8 mouse cellular contexts compared by ENCODE assay signal in the genomic region with DNA sequence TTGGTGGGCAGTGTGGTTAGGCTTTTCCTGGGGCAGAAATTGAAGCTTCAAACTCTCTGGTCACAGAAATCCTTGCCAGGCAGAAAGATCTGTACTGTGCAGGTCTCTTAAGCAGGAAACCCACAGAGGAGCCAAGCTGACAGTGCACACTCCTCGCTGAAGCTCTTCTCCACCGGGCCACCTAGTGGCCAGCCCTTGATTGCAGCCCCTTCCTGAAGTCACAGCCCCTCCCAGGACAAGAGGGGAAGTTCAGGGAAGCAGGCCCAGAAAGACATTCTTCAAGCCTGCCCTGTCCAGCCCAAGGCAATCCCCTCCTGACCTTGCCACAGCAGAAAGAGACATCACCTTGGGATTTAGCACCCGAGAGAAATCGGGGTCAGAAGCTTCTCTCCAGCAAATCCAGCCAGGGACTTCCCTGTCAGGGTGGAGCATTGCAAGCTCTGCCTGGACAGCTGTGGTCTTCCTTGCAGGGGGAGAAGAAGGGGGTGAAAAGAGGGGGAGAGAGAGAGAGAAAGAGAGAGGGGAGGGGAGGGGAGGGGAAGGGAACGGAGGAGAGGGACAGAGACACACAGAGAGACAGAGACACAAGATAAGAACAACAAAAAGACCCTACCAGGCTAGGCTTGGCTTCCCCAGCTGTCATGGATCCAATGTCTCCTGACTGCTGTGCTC. TPM values are rescaled to one million over a fixed set of nuclear protein-coding genes. Genes with fewer than 3 reads are reported as not detected.
A peak's percentile ranks its signal among the peaks of the same experiment; 100 is the strongest.
DNase-seq lines count a peak whose midpoint lies in the region; ATAC-seq and TF ChIP-seq lines count a peak whose summit lies in the region.

No protein-coding gene starts in this region.

- no peak for ATAC-seq in hindbrain, embryonic 11.5 days (ENCODE audit: low FRiP score)
- no peak for ATAC-seq in hindbrain, embryonic 12.5 days (ENCODE audit: low FRiP score)
- ATAC-seq in midbrain, postnatal 0 days (ENCODE audit: low FRiP score): peak; percentile 38; the same call in 1 of the 2 replicates
- peak; percentile 35; the same call in 1 of the 2 replicates for ATAC-seq in stomach, embryonic 14.5 days (ENCODE audit: insufficient number of reproducible peaks, insufficient read depth, low FRiP score, low read depth)

- no peak overlapping the region for H3K4me3 ChIP-seq in hindbrain, embryonic 11.5 days (ENCODE audit: low read depth, low read length)
- H3K4me3 ChIP-seq in hindbrain, embryonic 12.5 days: no peak overlapping the region
- no peak overlapping the region for H3K4me3 ChIP-seq in limb, embryonic 10.5 days
- H3K4me3 ChIP-seq in midbrain, postnatal 0 days (ENCODE audit: low read depth, low read length): no peak overlapping the region
- H3K4me3 ChIP-seq in stomach, embryonic 14.5 days (ENCODE audit: low read depth, low read length): no peak overlapping the region

- H3K27me3 ChIP-seq in hindbrain, embryonic 11.5 days (ENCODE audit: control insufficient read depth, insufficient read depth, low read length): no peaks in the 10 kb centered on the region
- no peaks in the 10 kb centered on the region for H3K27me3 ChIP-seq in hindbrain, embryonic 12.5 days
- no peaks in the 10 kb centered on the region for H3K27me3 ChIP-seq in limb, embryonic 10.5 days (ENCODE audit: low read depth, poor library complexity, severe bottlenecking)
- H3K27me3 ChIP-seq in midbrain, postnatal 0 days (ENCODE audit: insufficient read depth, low read length): no peaks in the 10 kb centered on the region
- no peaks in the 10 kb centered on the region for H3K27me3 ChIP-seq in stomach, embryonic 14.5 days (ENCODE audit: control insufficient read depth, insufficient read depth, low read length)

- H3K27ac ChIP-seq in hindbrain, embryonic 11.5 days (ENCODE audit: low read depth, low read length): no peak overlapping the region
- H3K27ac ChIP-seq in hindbrain, embryonic 12.5 days: no peak overlapping the region
- H3K27ac ChIP-seq in limb, embryonic 10.5 days: no peak overlapping the region
- no peak overlapping the region for H3K27ac ChIP-seq in midbrain, postnatal 0 days (ENCODE audit: low read depth, low read length)
- H3K27ac ChIP-seq in stomach, embryonic 14.5 days (ENCODE audit: low read length): peak overlapping the region; percentile 44; the same call in 1 of the 2 replicates

- TF ChIP-seq CTCF in midbrain, postnatal 0 days (IDR thresholded peaks at IDR 0.05): peak; percentile 90

- DNase-seq in hindbrain, embryonic 11.5 days (ENCODE audit: low spot score): peak; percentile 78
- peak; percentile 80 to 86 for DNase-seq in cerebellum, postnatal 14 days
- DNase-seq in gastrocnemius, postnatal 36 days: peak; percentile 76
- peak; percentile 64 for DNase-seq in kidney, adult 18-20 months
- DNase-seq in limb, embryonic 10.5 days (ENCODE audit: low spot score): peak; percentile 73
- peak; percentile 75 for DNase-seq in midbrain, postnatal 0 days (ENCODE audit: low spot score)

- H3K4me1 ChIP-seq in hindbrain, embryonic 11.5 days (replicated peaks; ENCODE audit: control insufficient read depth, insufficient read depth, low read length): no peaks in the 10 kb centered on the region
- no peaks in the 10 kb centered on the region; the same call in 1 of the 2 replicates for H3K4me1 ChIP-seq in hindbrain, embryonic 12.5 days
- H3K4me1 ChIP-seq in limb, embryonic 10.5 days: no peaks in the 10 kb centered on the region
- H3K4me1 ChIP-seq in midbrain, postnatal 0 days (ENCODE audit: insufficient read depth, low read length): no peaks in the 10 kb centered on the region; the same call in 1 of the 2 replicates
- H3K4me1 ChIP-seq in stomach, embryonic 14.5 days (ENCODE audit: control insufficient read depth, insufficient read depth, low read length): peaks cover 7% of the 10 kb centered on the region; the same call in 1 of the 2 replicates

- H3K9me3 ChIP-seq in hindbrain, embryonic 11.5 days (ENCODE audit: control insufficient read depth, low read length): no peaks in the 10 kb centered on the region
- no peaks in the 10 kb centered on the region for H3K9me3 ChIP-seq in hindbrain, embryonic 12.5 days (replicated peaks)
- no peaks in the 10 kb centered on the region for H3K9me3 ChIP-seq in limb, embryonic 10.5 days (replicated peaks)
- H3K9me3 ChIP-seq in midbrain, postnatal 0 days (ENCODE audit: low read length): no peaks in the 10 kb centered on the region
- no peaks in the 10 kb centered on the region for H3K9me3 ChIP-seq in stomach, embryonic 14.5 days (ENCODE audit: control insufficient read depth, low read depth, low read length)

- no peak overlapping the region for H3K4me2 ChIP-seq in hindbrain, embryonic 11.5 days (replicated peaks; ENCODE audit: low read depth, low read length)
- H3K4me2 ChIP-seq in hindbrain, embryonic 12.5 days (replicated peaks): no peak overlapping the region
- no peak overlapping the region for H3K4me2 ChIP-seq in midbrain, postnatal 0 days (ENCODE audit: low read depth, low read length, poor library complexity, severe bottlenecking)
- H3K4me2 ChIP-seq in stomach, embryonic 14.5 days (replicated peaks; ENCODE audit: low read depth, low read length): no peak overlapping the region

- no peaks in the 10 kb centered on the region for H3K36me3 ChIP-seq in hindbrain, embryonic 11.5 days (ENCODE audit: control insufficient read depth, insufficient read depth, low read length)
- H3K36me3 ChIP-seq in hindbrain, embryonic 12.5 days: no peaks in the 10 kb centered on the region
- H3K36me3 ChIP-seq in limb, embryonic 10.5 days: no peaks in the 10 kb centered on the region
- no peaks in the 10 kb centered on the region for H3K36me3 ChIP-seq in midbrain, postnatal 0 days (ENCODE audit: insufficient read depth, low read length)
- H3K36me3 ChIP-seq in stomach, embryonic 14.5 days (ENCODE audit: control insufficient read depth, insufficient read depth, low read length): no peaks in the 10 kb centered on the region

- 24% methylated on average over 5 of the region's 5 CpGs for WGBS in hindbrain, embryonic 11.5 days
- 21% methylated on average over 5 of the region's 5 CpGs for WGBS in hindbrain, embryonic 12.5 days
- 14% methylated on average over 5 of the region's 5 CpGs for WGBS in limb, embryonic 10.5 days
- WGBS in midbrain, postnatal 0 days: 9% methylated on average over 5 of the region's 5 CpGs
- 7% methylated on average over 5 of the region's 5 CpGs for WGBS in stomach, embryonic 14.5 days

- no peak overlapping the region for H3K9ac ChIP-seq in hindbrain, embryonic 11.5 days (ENCODE audit: low read depth, low read length)
- no peak overlapping the region for H3K9ac ChIP-seq in hindbrain, embryonic 12.5 days
- no peak overlapping the region for H3K9ac ChIP-seq in midbrain, postnatal 0 days (replicated peaks; ENCODE audit: low read length, poor library complexity, severe bottlenecking)
- no peak overlapping the region for H3K9ac ChIP-seq in stomach, embryonic 14.5 days (replicated peaks; ENCODE audit: low read depth, low read length)

- intact Hi-C loops in gastrocnemius, postnatal 36 days (cut with DNase I): loop anchor here (2.0 to 5.0 kb wide), 2 partner anchors 64 to 144 kb away; no protein-coding TSS in a partner anchor

RNA-seq across cellular contexts. Expression of a gene that starts 4.6 kb away (rescaled TPM):
- polyA plus RNA-seq in hindbrain, embryonic 11.5 days (2014; fragmentation: Nextera tagmentation; extraction: Ambion mirVana): 1.3 and 1.9 TPM in 2 replicates
- 1.7 and 2.1 TPM in 2 replicates for polyA plus RNA-seq in hindbrain, embryonic 12.5 days (2016; fragmentation: Nextera tagmentation; extraction: Ambion mirVana)
- 1 to 10 TPM in 1 of 2 experiments, under 1 TPM in 1; 0.69 to 1.2 TPM for total RNA-seq in gastrocnemius, postnatal 36 days (2021)
- 1.5 and 3.3 TPM in 2 replicates for polyA plus RNA-seq in limb, embryonic 10.5 days (2016; fragmentation: Nextera tagmentation; extraction: Ambion mirVana)
- total RNA-seq in midbrain, postnatal 0 days (2014; rRNA removed): 1.7 and 2.2 TPM in 2 replicates
- polyA plus RNA-seq in midbrain, postnatal 0 days (2015; fragmentation: Nextera tagmentation; extraction: Ambion mirVana): 0.63 and 0.90 TPM in 2 replicates
- polyA plus RNA-seq in stomach, embryonic 14.5 days (2014; fragmentation: Nextera tagmentation; extraction: Ambion mirVana): 1.6 and 2.3 TPM in 2 replicates

RNA-seq across cellular contexts. Expression of a gene that starts 15.4 kb away (rescaled TPM):
- polyA plus RNA-seq in hindbrain, embryonic 11.5 days (2014; fragmentation: Nextera tagmentation; extraction: Ambion mirVana): 0.34 and 0.39 TPM in 2 replicates
- polyA plus RNA-seq in hindbrain, embryonic 12.5 days (2016; fragmentation: Nextera tagmentation; extraction: Ambion mirVana): 0.28 and 0.31 TPM in 2 replicates
- total RNA-seq in gastrocnemius, postnatal 36 days (2021): under 1 TPM; 0.31 to 0.44 TPM
- 0.40 and 0.45 TPM in 2 replicates for polyA plus RNA-seq in limb, embryonic 10.5 days (2016; fragmentation: Nextera tagmentation; extraction: Ambion mirVana)
- 0.11 and 0.14 TPM in 2 replicates for total RNA-seq in midbrain, postnatal 0 days (2014; rRNA removed)
- polyA plus RNA-seq in midbrain, postnatal 0 days (2015; fragmentation: Nextera tagmentation; extraction: Ambion mirVana): 0.28 and 0.34 TPM in 2 replicates
- polyA plus RNA-seq in stomach, embryonic 14.5 days (2014; fragmentation: Nextera tagmentation; extraction: Ambion mirVana): 0.19 and 0.42 TPM in 2 replicates

Comparison
In these comparisons a context has a peak if more than half of its experiments do, and no peak if none do; other contexts are left out.
1. ATAC-seq: peak in midbrain, postnatal 0 days (single experiment) and stomach, embryonic 14.5 days (single experiment); none in hindbrain, embryonic 11.5 days (single experiment) and hindbrain, embryonic 12.5 days (single experiment).
2. Peak in every context shown above with its lines, with median percentiles within 50 percentile points of each other: DNase-seq.